Mouse (Mus musculus) cerebellum, adult 2 months (tissue): ENCODE measurements at regions not wholly inside any gene's neighbourhood (a gene's known extent, or its start where the extent isn't known, plus 50 kb on each side); places are given as distances from the start of the nearest gene placed in this dataset.

ENCODE experiments used
- CTCF ChIP-seq: fragments of 200-500 bp; IDR thresholded peaks from 2 replicates; pipeline ENCODE4 v1.5.1; 2011; ENCODE audit warnings: low read depth, mild to moderate bottlenecking, control low read depth, low read length, moderate library complexity, borderline replicate concordance; ENCODE audit not compliant: insufficient read depth
- POLR2A ChIP-seq: fragments of 200-500 bp; IDR thresholded peaks from 2 replicates; pipeline ENCODE4 v1.6.1; 2011; ENCODE audit warnings: low read length, control low read depth, borderline replicate concordance; ENCODE audit not compliant: insufficient read depth

GRCm38 (mm10) chr14:46328064-46328463 is 51.1 kb upstream of the Gm15217 start:
- TF ChIP-seq POLR2A (no peak), CTCF (no peak)
